Mouse (Mus musculus) CD4-positive naive resting alpha-beta T cell, adult 76 days (primary cell): ENCODE measurements around the gene Ror1. TPM values are rescaled to one million over a fixed set of nuclear protein-coding genes. Genes with fewer than 3 reads are reported as not detected.

ENCODE experiments used
- total RNA-seq: library from RNA; stranded (reverse); gene quantifications from one replicate; pipeline ENCODE4 v1.2.4, GENCODE M21; 2023

The Ror1 gene
- not detected for total RNA-seq

DNA sequence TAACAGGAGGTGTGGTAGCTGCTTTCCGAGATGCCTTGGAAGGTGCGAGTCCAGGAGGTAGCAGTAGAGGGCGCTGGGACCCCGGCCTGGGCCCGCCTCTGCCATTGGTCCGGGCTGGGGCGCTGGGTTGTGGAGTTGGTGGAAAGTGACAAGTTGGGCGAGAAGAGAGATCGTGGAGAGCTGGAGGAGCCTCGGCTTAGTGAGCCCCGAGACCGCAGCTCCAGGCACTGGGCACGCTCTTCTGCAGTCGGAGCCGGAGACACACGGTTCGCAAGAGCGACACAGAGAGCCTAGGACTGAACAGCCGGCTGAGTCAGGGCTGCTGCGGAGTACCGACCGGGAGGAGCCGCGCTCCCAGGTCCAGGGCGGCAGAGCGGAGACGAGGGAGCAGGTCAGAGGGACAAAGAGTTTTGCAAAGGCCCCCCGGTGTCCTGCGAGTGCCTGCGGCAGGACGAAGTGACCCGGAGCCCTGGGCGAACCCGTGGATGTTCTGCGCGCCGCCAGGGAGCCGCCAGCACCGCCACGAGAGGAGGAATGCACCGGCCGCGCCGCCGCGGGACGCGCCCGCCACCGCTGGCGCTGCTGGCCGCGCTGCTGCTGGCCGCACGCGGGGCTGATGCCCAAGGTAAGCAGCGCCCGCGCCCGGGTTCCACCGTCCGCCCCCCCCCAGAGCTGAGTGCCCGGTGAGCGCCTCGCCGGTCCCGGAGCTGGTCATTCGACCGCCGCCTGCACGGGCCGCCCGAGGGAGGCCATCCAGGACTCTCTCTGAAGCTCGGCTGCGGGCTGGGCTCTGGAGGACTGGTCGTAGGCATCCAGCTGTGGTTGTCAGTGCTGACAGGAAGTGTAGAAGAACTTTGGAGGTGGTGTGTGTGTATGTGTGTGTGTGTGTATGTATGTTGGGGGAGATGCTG lies at the start of gene Ror1:
Gene Ror1 (plus strand): TSS at position 107 of the 911 bp plus-strand sequence.

DNA sequence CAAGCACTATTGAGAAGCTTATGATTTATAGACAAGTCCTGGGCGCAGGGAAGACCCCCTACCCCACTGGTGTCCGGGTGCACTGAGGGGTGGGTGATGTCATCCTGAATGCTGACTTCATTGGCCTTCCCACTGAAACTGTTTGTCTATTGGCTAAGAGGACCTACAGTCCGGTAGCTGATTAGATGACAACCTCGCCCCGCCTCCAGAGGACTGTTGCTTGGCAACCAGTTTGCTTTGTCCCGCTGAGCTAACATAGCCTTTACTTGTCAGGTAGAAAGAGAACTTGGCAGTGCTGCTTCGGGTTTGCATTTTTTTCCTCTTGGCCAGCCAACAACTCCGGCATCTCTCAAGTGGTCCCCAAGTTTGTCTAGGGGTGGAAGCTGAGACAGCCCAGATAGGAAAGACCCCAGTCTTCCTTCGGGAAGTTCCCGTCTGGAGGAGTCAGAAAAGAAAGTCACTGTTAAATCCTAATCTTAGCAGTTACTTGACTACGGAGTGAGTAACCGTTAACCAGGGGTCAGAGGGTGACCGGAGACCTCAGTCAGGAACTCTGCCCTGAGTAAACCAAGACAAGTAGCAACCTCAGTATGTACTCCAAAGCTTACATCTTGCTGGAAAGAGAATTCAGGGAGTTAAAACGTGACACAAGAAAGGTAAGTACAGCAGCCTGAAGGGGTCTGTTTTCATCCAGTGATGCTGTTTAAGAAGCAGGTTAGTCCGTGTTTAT lies 383.2 kb downstream of the Ror1 start, which contains the start of gene Ube2u:
Gene Ube2u (plus strand): TSS at position 258 of the 730 bp plus-strand sequence.

Other genes with a start within 250 kb of the Ror1 start
- 19.3 TPM for gene Pgm1, start 166.4 kb upstream of the Ror1 start, total RNA-seq
- 11.8 TPM for gene Itgb3bp, start 166.0 kb upstream of the Ror1 start, total RNA-seq